Mouse (Mus musculus) layer of hippocampus, adult 8-10 months (tissue): ENCODE data around the gene Orc5. TPM values are rescaled to one million over a fixed set of nuclear protein-coding genes. Genes with fewer than 3 reads are reported as not detected.
"Not testable (repeated sequence)": the region's sequence is repeated elsewhere in the genome, so short reads cannot be mapped to it uniquely, and the experiment has no call there.

Experiments
- DNase-seq, 2 experiments: peaks; one replicate each; pipeline ENCODE4 v3.0.0; 2022; ENCODE audit warnings: low spot score in 2 of 2
- total RNA-seq, 4 experiments: library from RNA; stranded (reverse); gene quantifications; 2 replicates each; pipeline ENCODE4 v1.2.4; 2022

Gene Orc5
- total RNA-seq, 4 experiments from 2014 or later, result 17.1 to 25.3 (median 22.5) TPM

- DNase-seq, result no peak
Measured at GRCm38 (mm10) chr5:22536695-22537094, 13.5 kb downstream of the Orc5 start.

GRCm38 (mm10) chr5:22532571-22532970, 17.7 kb downstream of the Orc5 start:
- DNase-seq, result no peak

- no peak for DNase-seq
Measured at GRCm38 (mm10) chr5:22522612-22523011, 27.6 kb downstream of the Orc5 start.

- no peak for DNase-seq
Measured at GRCm38 (mm10) chr5:22519708-22520107, 30.5 kb downstream of the Orc5 start.

- not testable (repeated sequence) for DNase-seq
Measured at GRCm38 (mm10) chr5:22515745-22516144, 34.5 kb downstream of the Orc5 start.

GRCm38 (mm10) chr5:22514231-22514630, 36.0 kb downstream of the Orc5 start:
- DNase-seq, result not testable (repeated sequence)

- not testable (repeated sequence) for DNase-seq
Measured at GRCm38 (mm10) chr5:22512579-22512978, 37.6 kb downstream of the Orc5 start.

GRCm38 (mm10) chr5:22511824-22512223, 38.4 kb downstream of the Orc5 start:
- no peak for DNase-seq

GRCm38 (mm10) chr5:22508560-22508959, 41.7 kb downstream of the Orc5 start:
- DNase-seq, result no peak

GRCm38 (mm10) chr5:22499437-22499836, 50.8 kb downstream of the Orc5 start:
- DNase-seq, result no peak

- no peak for DNase-seq
Measured at GRCm38 (mm10) chr5:22491088-22491487, 59.1 kb downstream of the Orc5 start.

GRCm38 (mm10) chr5:22489091-22489490, 61.1 kb downstream of the Orc5 start:
- DNase-seq, result no peak

GRCm38 (mm10) chr5:22486601-22487206, 63.5 kb downstream of the Orc5 start:
- no peak for DNase-seq

GRCm38 (mm10) chr5:22485764-22486163, 64.5 kb downstream of the Orc5 start:
- DNase-seq, result no peak

GRCm38 (mm10) chr5:22482567-22482966, 67.7 kb downstream of the Orc5 start:
- no peak for DNase-seq

GRCm38 (mm10) chr5:22472445-22472844, 77.8 kb downstream of the Orc5 start:
- not testable (repeated sequence) for DNase-seq

- no peak for DNase-seq
Measured at GRCm38 (mm10) chr5:22471243-22471642, 79.0 kb downstream of the Orc5 start.

- DNase-seq, result no peak
Measured at GRCm38 (mm10) chr5:22452871-22453661, 97.2 kb downstream of the Orc5 start.

- no peak for DNase-seq
Measured at GRCm38 (mm10) chr5:22452452-22452851, 97.8 kb downstream of the Orc5 start.

- no peak for DNase-seq
Measured at GRCm38 (mm10) chr5:22451764-22452163, 98.5 kb downstream of the Orc5 start.

- DNase-seq, result no peak
Measured at GRCm38 (mm10) chr5:22449492-22449891, 100.7 kb downstream of the Orc5 start.
